Mouse (Mus musculus) MEL (cell line): Measurements from ENCODE around the gene Mapk1ip1.

Experiments
- CHD2 ChIP-seq: IDR thresholded peaks from 2 replicates; pipeline ENCODE4 v1.6.1; 2011; ENCODE audit warnings: low read length, improper control_type of control experiment
- CTCF ChIP-seq, 3 experiments: IDR thresholded peaks in 2 of 3; conservative IDR thresholded peaks in 1 of 3; 2 replicates each; pipeline ENCODE4 v1.5.1; 2011 to 2012; ENCODE audit warnings: low read length in 3 of 3, low read depth in 2 of 3, mild to moderate bottlenecking in 2 of 3, improper control_type of control experiment in 1 of 3, inconsistent platforms in 1 of 3, mixed read lengths in 1 of 3, moderate library complexity in 1 of 3; ENCODE audit not compliant: control insufficient read depth in 1 of 3, insufficient read depth in 1 of 3, poor library complexity in 1 of 3, severe bottlenecking in 1 of 3
- ELF1 ChIP-seq: IDR thresholded peaks from 2 replicates; pipeline ENCODE4 v1.6.1; 2014; ENCODE audit warnings: low read depth, mild to moderate bottlenecking, inconsistent platforms, low read length, improper control_type of control experiment, moderate library complexity
- GATA1 ChIP-seq: IDR thresholded peaks from 2 replicates; pipeline ENCODE4 v1.6.1; 2011; ENCODE audit warnings: low read depth, low read length, improper control_type of control experiment
- JUND ChIP-seq: IDR thresholded peaks from 2 replicates; pipeline ENCODE4 v1.6.1; 2011; ENCODE audit warnings: low read depth, mild to moderate bottlenecking, improper control_type of control experiment, low read length
- MYC ChIP-seq: IDR thresholded peaks from 2 replicates; pipeline ENCODE4 v1.6.1; 2011; ENCODE audit warnings: low read depth, mild to moderate bottlenecking, low read length, improper control_type of control experiment, moderate library complexity
- POLR2A ChIP-seq, 2 experiments: IDR thresholded peaks; 2 replicates each; pipeline ENCODE4 v1.6.1; 2011 to 2012; ENCODE audit warnings: low read length in 2 of 2, mild to moderate bottlenecking in 2 of 2, control low read depth in 1 of 2, improper control_type of control experiment in 1 of 2, low read depth in 1 of 2, moderate library complexity in 1 of 2; ENCODE audit not compliant: control insufficient read depth in 1 of 2, insufficient read depth in 1 of 2, poor library complexity in 1 of 2
- RCOR1 ChIP-seq: IDR thresholded peaks from 2 replicates; pipeline ENCODE4 v1.6.1; 2012; ENCODE audit warnings: low read depth, mild to moderate bottlenecking, inconsistent platforms, low read length, improper control_type of control experiment

DNA sequence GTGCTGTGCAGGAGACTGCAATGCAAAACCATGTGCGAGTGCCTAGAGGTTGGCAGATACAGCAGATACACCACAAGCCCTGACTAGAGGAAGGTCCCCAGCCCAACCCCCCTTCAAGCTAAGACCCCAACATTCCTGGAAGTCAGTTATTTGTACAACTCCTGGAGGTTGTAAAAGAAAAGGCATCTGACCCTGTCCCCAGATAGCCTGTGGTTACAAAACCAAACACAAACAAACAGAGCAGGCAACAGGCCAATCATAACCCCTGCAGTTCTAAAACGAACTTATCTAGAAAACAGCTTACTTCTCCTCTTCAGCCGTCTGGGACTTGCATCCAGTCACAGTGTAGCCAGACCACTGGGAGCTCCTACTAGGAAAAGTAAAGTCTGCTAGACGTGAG is 42.7 kb downstream of the Mapk1ip1 start:
- TF ChIP-seq CTCF (IDR thresholded peaks at IDR 0.05 in 2 of 3, conservative IDR thresholded peaks at IDR 0.05 in 1 of 3; ENCODE audit: control insufficient read depth in 1 of 3, insufficient read depth in 1 of 3, low read depth in 2 of 3, low read length in 3 of 3, poor library complexity in 1 of 3, severe bottlenecking in 1 of 3) (no peak), GATA1 (no peak), POLR2A (IDR thresholded peaks at IDR 0.05; ENCODE audit: control insufficient read depth in 1 of 2, insufficient read depth in 1 of 2, low read depth in 1 of 2, low read length in 2 of 2, poor library complexity in 1 of 2) (no peak), RCOR1 (no peak), MYC (no peak), ELF1 (no peak), JUND (no peak), CHD2 (no peak)
